Mouse (Mus musculus) G1E (cell line): ENCODE measurements at regions not wholly inside any gene's neighbourhood (a gene's known extent, or its start where the extent isn't known, plus 50 kb on each side); places are given as distances from the start of the nearest gene placed in this dataset.

ENCODE experiments used
- ATAC-seq: 2 replicates; pipeline ENCODE4 v1.8.0; 2016; ENCODE audit warnings: mild to moderate bottlenecking; ENCODE audit not compliant: insufficient number of reproducible peaks, poor library complexity, low FRiP score, severe bottlenecking; ENCODE audit errors: extremely low read depth
- DNase-seq: peaks from one replicate; pipeline ENCODE4 v3.0.0; 2012; ENCODE audit warnings: low spot score
- H3K27me3 ChIP-seq: 2 replicates; pipeline ENCODE4 v1.6.1; 2012; ENCODE audit warnings: mild to moderate bottlenecking, low read length, inconsistent platforms; ENCODE audit not compliant: insufficient read depth
- H3K36me3 ChIP-seq: replicated peaks from 2 replicates; pipeline ENCODE3; 2012; ENCODE audit warnings: mild to moderate bottlenecking, inconsistent platforms
- H3K4me1 ChIP-seq: 2 replicates; pipeline ENCODE4 v1.6.1; 2012; ENCODE audit warnings: low read depth, low read length, inconsistent platforms, mixed read lengths; ENCODE audit not compliant: insufficient read depth
- H3K4me3 ChIP-seq: 2 replicates; pipeline ENCODE4 v1.5.1; 2012; ENCODE audit warnings: low read depth, mild to moderate bottlenecking, inconsistent platforms, low read length, moderate library complexity, mixed read lengths
- H3K9me3 ChIP-seq: replicated peaks from 2 replicates; pipeline ENCODE4 v1.6.1; 2012; ENCODE audit warnings: inconsistent platforms
- CTCF ChIP-seq: IDR thresholded peaks from 2 replicates; pipeline ENCODE4 v1.5.1; 2012; ENCODE audit warnings: low read depth, low read length, inconsistent platforms, mixed read lengths
- GATA1 ChIP-seq: IDR thresholded peaks from 2 replicates; pipeline ENCODE4 v1.6.1; 2012; ENCODE audit warnings: borderline replicate concordance, low read length, inconsistent platforms, mixed read lengths
- GATA2 ChIP-seq: IDR thresholded peaks from 2 replicates; pipeline ENCODE4 v1.6.1; 2012; ENCODE audit warnings: low read depth, low read length, inconsistent platforms, borderline replicate concordance
- POLR2AphosphoS5 ChIP-seq: IDR thresholded peaks from 2 replicates; pipeline ENCODE4 v1.6.1; 2012; ENCODE audit warnings: low read depth, low read length, inconsistent platforms; ENCODE audit not compliant: insufficient replicate concordance
- TAL1 ChIP-seq: conservative IDR thresholded peaks from 2 replicates; pipeline ENCODE4 v1.6.1; 2012; ENCODE audit warnings: low read depth, low read length, inconsistent platforms, mixed read lengths

GRCm38 (mm10) chr3:63551661-63552060 lies 68.0 kb upstream of the Gm34302 start:
- no peaks in the 10 kb centered on the region for H3K9me3 ChIP-seq
- no peak for DNase-seq
- no peak overlapping the region for H3K4me3 ChIP-seq
- no peaks in the 10 kb centered on the region for H3K4me1 ChIP-seq
- no peak for ATAC-seq
- H3K36me3 ChIP-seq: no peaks in the 10 kb centered on the region
- TF ChIP-seq GATA2 (no peak), POLR2AphosphoS5 (no peak), CTCF (no peak), TAL1 (no peak), GATA1 (no peak)
- H3K27me3 ChIP-seq: no peaks in the 10 kb centered on the region

GRCm38 (mm10) chr3:63542638-63543408 lies 59.1 kb upstream of the Gm34302 start:
- H3K4me1 ChIP-seq: no peaks in the 10 kb centered on the region
- no peaks in the 10 kb centered on the region for H3K27me3 ChIP-seq
- H3K36me3 ChIP-seq: no peaks in the 10 kb centered on the region
- no peaks in the 10 kb centered on the region for H3K9me3 ChIP-seq
- ATAC-seq: no peak
- no peak for DNase-seq
- TF ChIP-seq CTCF: no peak
- no peak for TF ChIP-seq TAL1
- TF ChIP-seq GATA1: no peak
- TF ChIP-seq POLR2AphosphoS5: no peak
- TF ChIP-seq GATA2: no peak
- no peak overlapping the region for H3K4me3 ChIP-seq

- Histone ChIP-seq H3K27me3 (no peaks in the 10 kb centered on the region), H3K36me3 (no peaks in the 10 kb centered on the region), H3K4me1 (no peaks in the 10 kb centered on the region), H3K4me3 (no peak overlapping the region), H3K9me3 (no peaks in the 10 kb centered on the region)
- TF ChIP-seq POLR2AphosphoS5 (no peak), TAL1 (no peak), GATA2 (no peak), CTCF (no peak), GATA1 (no peak)
- DNase-seq (no peak), ATAC-seq (no peak)
These were observed 55.2 kb upstream of the Gm34302 start for GRCm38 (mm10) chr3:63538881-63539280.

GRCm38 (mm10) chr3:63534141-63534540 lies 50.5 kb upstream of the Gm34302 start:
- Histone ChIP-seq H3K36me3 (no peaks in the 10 kb centered on the region), H3K27me3 (no peaks in the 10 kb centered on the region), H3K4me1 (no peaks in the 10 kb centered on the region), H3K9me3 (no peaks in the 10 kb centered on the region), H3K4me3 (no peak overlapping the region)
- DNase-seq (no peak), ATAC-seq (no peak)
- no peak for TF ChIP-seq TAL1
- no peak for TF ChIP-seq GATA2
- TF ChIP-seq CTCF: no peak
- TF ChIP-seq POLR2AphosphoS5: no peak
- no peak for TF ChIP-seq GATA1
